Mouse (Mus musculus): ENCODE data around the gene Npy. TPM values are rescaled to one million over a fixed set of nuclear protein-coding genes. Genes with fewer than 3 reads are reported as not detected.

Npy gene
- 35.8 and 50.9 TPM in 2 replicates for polyA plus RNA-seq (2012; rRNA removed)

- DNase-seq (ENCODE audit: low read depth, low spot score), result no peak
- 1% methylated on average over 65 of the region's 66 CpGs for WGBS
Observed at GRCm38 (mm10) chr6:49821961-49822870, at the start of gene Npy. Gene Npy (plus strand): TSS chr6:49822710.

- no peak for DNase-seq (ENCODE audit: low read depth, low spot score)
- WGBS, result 56% methylated on average over 8 of the region's 8 CpGs
Observed at GRCm38 (mm10) chr6:49775006-49775405, 47.5 kb upstream of the Npy start.

- 64% methylated on average over 13 of the region's 13 CpGs for WGBS
- DNase-seq (ENCODE audit: low read depth, low spot score), result no peak
Observed at GRCm38 (mm10) chr6:49778109-49778508, 44.4 kb upstream of the Npy start.

GRCm38 (mm10) chr6:49778729-49779128, 43.8 kb upstream of the Npy start:
- WGBS, result 92% methylated on average over 9 of the region's 9 CpGs
- no peak for DNase-seq (ENCODE audit: low read depth, low spot score)

GRCm38 (mm10) chr6:49779606-49780005, 42.9 kb upstream of the Npy start:
- WGBS, result 55% methylated on average over 7 of the region's 7 CpGs
- no peak for DNase-seq (ENCODE audit: low read depth, low spot score)

GRCm38 (mm10) chr6:49780846-49781400, 41.6 kb upstream of the Npy start:
- WGBS, result 54% methylated on average over 9 of the region's 9 CpGs
- no peak for DNase-seq (ENCODE audit: low read depth, low spot score)

- DNase-seq (ENCODE audit: low read depth, low spot score), result no peak
- 79% methylated on average over 5 of the region's 5 CpGs for WGBS
Observed at GRCm38 (mm10) chr6:49781852-49782251, 40.7 kb upstream of the Npy start.

- no peak for DNase-seq (ENCODE audit: low read depth, low spot score)
- WGBS, result 46% methylated on average over 7 of the region's 7 CpGs
Observed at GRCm38 (mm10) chr6:49782679-49783078, 39.8 kb upstream of the Npy start.

- 76% methylated on average over 12 of the region's 12 CpGs for WGBS
- DNase-seq (ENCODE audit: low read depth, low spot score), result no peak
Observed at GRCm38 (mm10) chr6:49792524-49792923, 30.0 kb upstream of the Npy start.

- WGBS, result 56% methylated on average over 8 of the region's 8 CpGs
- DNase-seq (ENCODE audit: low read depth, low spot score), result no peak
Observed at GRCm38 (mm10) chr6:49804105-49804504, 18.4 kb upstream of the Npy start.

GRCm38 (mm10) chr6:49808076-49808475, 14.4 kb upstream of the Npy start:
- no peak for DNase-seq (ENCODE audit: low read depth, low spot score)
- WGBS, result 35% methylated on average over 13 of the region's 13 CpGs

- DNase-seq (ENCODE audit: low read depth, low spot score), result no peak
- WGBS, result 64% methylated on average over 5 of the region's 5 CpGs
Observed at GRCm38 (mm10) chr6:49817183-49817582, 5.3 kb upstream of the Npy start.

GRCm38 (mm10) chr6:49817625-49818024, 4.9 kb upstream of the Npy start:
- no peak for DNase-seq (ENCODE audit: low read depth, low spot score)
- WGBS, result 68% methylated on average over 6 of the region's 6 CpGs

- 3% methylated on average over 10 of the region's 10 CpGs for WGBS
- no peak for DNase-seq (ENCODE audit: low read depth, low spot score)
Observed at GRCm38 (mm10) chr6:49822871-49823230, 341 bp downstream of the Npy start.

- no peak for DNase-seq (ENCODE audit: low read depth, low spot score)
- 13% methylated on average over 15 of the region's 15 CpGs for WGBS
Observed at GRCm38 (mm10) chr6:49823371-49823770, 861 bp downstream of the Npy start.

GRCm38 (mm10) chr6:49823821-49824220, 1.3 kb downstream of the Npy start:
- DNase-seq (ENCODE audit: low read depth, low spot score), result no peak
- WGBS, result 15% methylated on average over 2 of the region's 2 CpGs

GRCm38 (mm10) chr6:49831579-49831978, 9.1 kb downstream of the Npy start:
- 66% methylated on average over 2 of the region's 2 CpGs for WGBS
- DNase-seq (ENCODE audit: low read depth, low spot score), result no peak

- DNase-seq (ENCODE audit: low read depth, low spot score), result no peak
- 54% methylated on average over 2 of the region's 2 CpGs for WGBS
Observed at GRCm38 (mm10) chr6:49856830-49857229, 34.3 kb downstream of the Npy start.

- DNase-seq (ENCODE audit: low read depth, low spot score), result no peak
- WGBS, result 65% methylated on average over 6 of the region's 6 CpGs
Observed at GRCm38 (mm10) chr6:49867571-49867970, 45.1 kb downstream of the Npy start.

- no peak for DNase-seq (ENCODE audit: low read depth, low spot score)
- WGBS, result 87% methylated on average over 6 of the region's 6 CpGs
Observed at GRCm38 (mm10) chr6:49871071-49871470, 48.6 kb downstream of the Npy start.

- no peak for DNase-seq (ENCODE audit: low read depth, low spot score)
- 81% methylated on average over 1 of the region's 1 CpGs for WGBS
Observed at GRCm38 (mm10) chr6:49873556-49873955, 51.0 kb downstream of the Npy start.
